In genomic region chr3:58503720-58504333, GRCm38 (mm10) we compare ENCODE assay signal across 1 mouse cellular context.
TF ChIP-seq lines count a peak whose summit lies in the region.

No protein-coding gene starts in this region.

TF ChIP-seq in MEL, 35 proteins besides CTCF, POLR2A, EP300 and RAD21 (continued from another document):
- TF ChIP-seq ZNF384 (IDR thresholded peaks at IDR 0.05; ENCODE audit: low read depth, low read length) (no peak), E2F4 (IDR thresholded peaks at IDR 0.05; ENCODE audit: borderline replicate concordance, low read depth, low read length) (no peak), ZC3H11A (IDR thresholded peaks at IDR 0.05; ENCODE audit: low read depth, low read length) (peak; percentile 65), KAT2A (conservative IDR thresholded peaks at IDR 0.05; ENCODE audit: low read depth, low read length) (no peak), MAZ (IDR thresholded peaks at IDR 0.05; ENCODE audit: low read depth, low read length) (peak; percentile 66; the same call in 1 of the 2 replicates), POLR2AphosphoS2 (IDR thresholded peaks at IDR 0.05; ENCODE audit: low read length) (no peak), MEF2A (IDR thresholded peaks at IDR 0.05; ENCODE audit: extremely low read depth, insufficient replicate concordance, low read depth, low read length, poor library complexity, severe bottlenecking) (no peak), TCF12 (IDR thresholded peaks at IDR 0.05; ENCODE audit: low read depth, low read length) (peak; percentile 48; the same call in 1 of the 2 replicates), GABPA (IDR thresholded peaks at IDR 0.05; ENCODE audit: low read depth, low read length) (no peak)
